Mouse (Mus musculus): Measurements from ENCODE around the gene Gm20388. TPM values are rescaled to one million over a fixed set of nuclear protein-coding genes. Genes with fewer than 3 reads are reported as not detected.

Gm20388 gene
- polyA plus RNA-seq, 1 experiment, result 49.7 TPM

GRCm38 (mm10) chr8:122556030-122557009 lies 2645.7 kb downstream of the Gm20388 start:
- peak; percentile 66 for DNase-seq
- TF ChIP-seq CTCF (conservative IDR thresholded peaks at IDR 0.05; ENCODE audit: insufficient read depth, insufficient read length, low read depth, low read length) (no peak), POLR2A (IDR thresholded peaks at IDR 0.05; ENCODE audit: low read depth, low read length) (no peak)
- no peaks in the 10 kb centered on the region for H3K4me1 ChIP-seq (ENCODE audit: control insufficient read depth, insufficient read depth, low read length)
- no peaks in the 10 kb centered on the region for H3K36me3 ChIP-seq (ENCODE audit: control insufficient read depth, insufficient read depth, low read length)
- peak overlapping the region; percentile 34; the same call in 1 of the 2 replicates for H3K4me3 ChIP-seq (ENCODE audit: insufficient read depth, low read depth, low read length)
- H3K27ac ChIP-seq (ENCODE audit: insufficient read depth, low read depth, low read length), result peak overlapping the region; percentile 54
- 71% methylated on average over 12 of the region's 12 CpGs for WGBS
- H3K27me3 ChIP-seq (replicated peaks; ENCODE audit: control insufficient read depth, insufficient read depth, low read length), result no peaks in the 10 kb centered on the region

DNA sequence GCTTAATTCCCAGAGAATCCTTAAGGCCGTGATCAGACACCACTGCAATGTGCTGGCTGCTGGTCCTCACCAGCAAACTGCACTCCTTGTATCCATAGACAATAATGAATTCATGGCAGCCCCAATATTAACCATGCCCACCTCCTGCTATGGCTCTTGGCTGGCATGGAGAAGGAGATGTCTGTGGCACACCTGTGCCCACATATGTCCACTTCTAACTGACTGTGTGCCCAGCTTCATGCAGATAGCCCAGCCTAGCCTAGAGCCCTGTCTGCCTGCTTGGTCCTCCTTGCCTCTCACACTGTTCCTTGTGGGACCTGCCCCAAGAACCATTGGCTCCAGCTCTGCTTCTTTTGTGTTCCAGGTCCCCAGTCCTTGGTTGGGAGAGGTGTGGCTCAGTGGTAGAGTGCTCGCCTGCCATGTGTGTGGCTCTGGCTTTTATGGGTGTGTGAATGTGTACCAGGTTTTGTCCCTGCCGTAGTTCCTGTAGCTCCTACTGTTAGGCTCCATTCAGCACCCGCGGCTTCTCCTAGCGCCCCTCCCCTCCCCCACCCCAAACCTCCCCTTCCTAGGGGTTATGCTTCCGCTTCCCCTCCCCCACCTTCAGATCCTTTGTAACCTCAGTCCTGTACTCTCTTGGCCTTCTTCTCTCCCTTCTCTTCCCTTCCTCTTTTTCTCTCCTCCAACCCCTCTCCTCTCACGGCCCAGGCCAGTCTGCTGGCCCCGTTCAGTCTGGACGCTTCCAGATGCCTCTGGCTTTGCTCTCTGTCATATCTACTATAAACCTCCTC lies 2646.8 kb downstream of the Gm20388 start:
- Histone ChIP-seq H3K4me3 (ENCODE audit: insufficient read depth, low read depth, low read length) (no peak overlapping the region), H3K36me3 (ENCODE audit: control insufficient read depth, insufficient read depth, low read length) (no peaks in the 10 kb centered on the region), H3K27ac (ENCODE audit: insufficient read depth, low read depth, low read length) (no peak overlapping the region), H3K4me1 (ENCODE audit: control insufficient read depth, insufficient read depth, low read length) (no peaks in the 10 kb centered on the region), H3K27me3 (replicated peaks; ENCODE audit: control insufficient read depth, insufficient read depth, low read length) (no peaks in the 10 kb centered on the region)
- no peak for DNase-seq
- TF ChIP-seq CTCF (conservative IDR thresholded peaks at IDR 0.05; ENCODE audit: insufficient read depth, insufficient read length, low read depth, low read length), result no peak
- TF ChIP-seq POLR2A (IDR thresholded peaks at IDR 0.05; ENCODE audit: low read depth, low read length), result no peak
- 55% methylated on average over 10 of the region's 10 CpGs for WGBS

- no peaks in the 10 kb centered on the region for H3K4me1 ChIP-seq (ENCODE audit: control insufficient read depth, insufficient read depth, low read length)
- TF ChIP-seq CTCF (conservative IDR thresholded peaks at IDR 0.05; ENCODE audit: insufficient read depth, insufficient read length, low read depth, low read length), result no peak
- TF ChIP-seq POLR2A (IDR thresholded peaks at IDR 0.05; ENCODE audit: low read depth, low read length), result no peak
- no peak overlapping the region for H3K27ac ChIP-seq (ENCODE audit: insufficient read depth, low read depth, low read length)
- DNase-seq, result peak; percentile 42
- H3K36me3 ChIP-seq (ENCODE audit: control insufficient read depth, insufficient read depth, low read length), result no peaks in the 10 kb centered on the region
- WGBS, result 20% methylated on average over 12 of the region's 12 CpGs
- no peaks in the 10 kb centered on the region for H3K27me3 ChIP-seq (replicated peaks; ENCODE audit: control insufficient read depth, insufficient read depth, low read length)
- H3K4me3 ChIP-seq (ENCODE audit: insufficient read depth, low read depth, low read length), result no peak overlapping the region
Observed at GRCm38 (mm10) chr8:122558671-122559349, 2648.2 kb downstream of the Gm20388 start.

DNA sequence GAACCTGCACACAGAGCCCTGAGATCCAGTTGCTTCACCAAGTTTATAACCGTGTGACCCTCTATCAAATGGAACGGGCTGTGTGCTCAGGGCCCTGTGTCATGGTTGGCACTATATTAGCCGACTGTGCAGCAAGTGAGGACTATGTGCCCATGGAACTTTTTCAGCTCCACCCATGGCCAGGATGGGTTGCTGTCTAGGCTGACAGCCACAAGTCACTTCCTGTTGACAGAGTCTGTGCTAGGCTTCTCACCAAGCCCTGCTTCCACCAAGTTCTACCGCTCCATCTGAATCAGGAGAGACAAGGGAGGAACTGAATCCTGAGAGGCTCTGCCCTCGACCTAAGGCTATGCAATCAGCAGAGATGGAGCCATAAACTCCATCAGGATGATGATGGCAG lies 2650.6 kb downstream of the Gm20388 start:
- H3K4me1 ChIP-seq (ENCODE audit: control insufficient read depth, insufficient read depth, low read length), result no peaks in the 10 kb centered on the region
- no peak for DNase-seq
- no peak overlapping the region for H3K27ac ChIP-seq (ENCODE audit: insufficient read depth, low read depth, low read length)
- H3K4me3 ChIP-seq (ENCODE audit: insufficient read depth, low read depth, low read length), result no peak overlapping the region
- WGBS, result 64% methylated on average over 5 of the region's 5 CpGs
- TF ChIP-seq POLR2A (IDR thresholded peaks at IDR 0.05; ENCODE audit: low read depth, low read length) (no peak), CTCF (conservative IDR thresholded peaks at IDR 0.05; ENCODE audit: insufficient read depth, insufficient read length, low read depth, low read length) (no peak)
- no peaks in the 10 kb centered on the region for H3K27me3 ChIP-seq (replicated peaks; ENCODE audit: control insufficient read depth, insufficient read depth, low read length)
- no peaks in the 10 kb centered on the region for H3K36me3 ChIP-seq (ENCODE audit: control insufficient read depth, insufficient read depth, low read length)

- Histone ChIP-seq H3K36me3 (ENCODE audit: control insufficient read depth, insufficient read depth, low read length) (no peaks in the 10 kb centered on the region), H3K4me3 (ENCODE audit: insufficient read depth, low read depth, low read length) (no peak overlapping the region), H3K4me1 (ENCODE audit: control insufficient read depth, insufficient read depth, low read length) (peaks cover 7% of the 10 kb centered on the region; the same call in 1 of the 2 replicates), H3K27ac (ENCODE audit: insufficient read depth, low read depth, low read length) (0 out of 2 replicates have a peak overlapping the region, but pooled peaks have one; percentile 31), H3K27me3 (replicated peaks; ENCODE audit: control insufficient read depth, insufficient read depth, low read length) (no peaks in the 10 kb centered on the region)
- 58% methylated on average over 25 of the region's 25 CpGs for WGBS
- DNase-seq, result no peak
- no peak for TF ChIP-seq CTCF (conservative IDR thresholded peaks at IDR 0.05; ENCODE audit: insufficient read depth, insufficient read length, low read depth, low read length)
- TF ChIP-seq POLR2A (IDR thresholded peaks at IDR 0.05; ENCODE audit: low read depth, low read length), result no peak
Observed at GRCm38 (mm10) chr8:122564363-122565352, 2654.0 kb downstream of the Gm20388 start.

DNA sequence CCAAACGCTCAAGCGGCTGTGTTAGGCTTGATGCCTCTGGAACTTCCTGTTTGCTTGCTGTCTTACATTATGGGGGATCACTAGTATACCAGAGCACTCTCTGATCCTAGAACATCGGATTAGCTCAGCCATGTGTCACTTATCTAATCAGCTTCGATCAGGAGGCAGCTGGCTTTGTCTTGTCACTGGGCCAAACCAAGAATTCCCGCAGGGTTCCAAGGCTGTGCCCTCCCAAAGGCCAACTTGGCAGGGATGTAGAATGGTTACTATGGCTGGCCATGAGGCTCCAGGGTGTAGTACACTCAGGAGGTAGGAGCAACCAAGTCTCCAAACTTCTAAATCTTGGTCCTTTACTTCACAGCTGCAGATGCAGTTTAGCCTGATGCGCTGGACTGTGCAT lies 2656.1 kb downstream of the Gm20388 start:
- DNase-seq, result no peak

More for the DNA sequence above, 2656.1 kb downstream of the Gm20388 start:
- Histone ChIP-seq H3K27ac (ENCODE audit: insufficient read depth, low read depth, low read length) (no peak overlapping the region; the same call in 1 of the 2 replicates), H3K27me3 (replicated peaks; ENCODE audit: control insufficient read depth, insufficient read depth, low read length) (no peaks in the 10 kb centered on the region), H3K4me3 (ENCODE audit: insufficient read depth, low read depth, low read length) (peak overlapping the region; percentile 54; the same call in 1 of the 2 replicates), H3K4me1 (ENCODE audit: control insufficient read depth, insufficient read depth, low read length) (peaks cover 7% of the 10 kb centered on the region; the same call in 1 of the 2 replicates), H3K36me3 (ENCODE audit: control insufficient read depth, insufficient read depth, low read length) (no peaks in the 10 kb centered on the region)
- no peak for TF ChIP-seq CTCF (conservative IDR thresholded peaks at IDR 0.05; ENCODE audit: insufficient read depth, insufficient read length, low read depth, low read length)
- no peak for TF ChIP-seq POLR2A (IDR thresholded peaks at IDR 0.05; ENCODE audit: low read depth, low read length)
- WGBS, result 40% methylated on average over 6 of the region's 6 CpGs

All from kidney, adult 2 months (tissue).